Mouse (Mus musculus) cerebral cortex, adult 2 months (tissue): ENCODE measurements around the gene Eef1b2.

Source experiments
- WGBS: fragments of 180-500 bp; shearing (Covaris S2); methylation state at CpG from one replicate; pipeline ENCODE4 v1.1.7; 2018; 5-methylcytosine and 5-hydroxymethylcytosine counted together

The Eef1b2 gene

DNA sequence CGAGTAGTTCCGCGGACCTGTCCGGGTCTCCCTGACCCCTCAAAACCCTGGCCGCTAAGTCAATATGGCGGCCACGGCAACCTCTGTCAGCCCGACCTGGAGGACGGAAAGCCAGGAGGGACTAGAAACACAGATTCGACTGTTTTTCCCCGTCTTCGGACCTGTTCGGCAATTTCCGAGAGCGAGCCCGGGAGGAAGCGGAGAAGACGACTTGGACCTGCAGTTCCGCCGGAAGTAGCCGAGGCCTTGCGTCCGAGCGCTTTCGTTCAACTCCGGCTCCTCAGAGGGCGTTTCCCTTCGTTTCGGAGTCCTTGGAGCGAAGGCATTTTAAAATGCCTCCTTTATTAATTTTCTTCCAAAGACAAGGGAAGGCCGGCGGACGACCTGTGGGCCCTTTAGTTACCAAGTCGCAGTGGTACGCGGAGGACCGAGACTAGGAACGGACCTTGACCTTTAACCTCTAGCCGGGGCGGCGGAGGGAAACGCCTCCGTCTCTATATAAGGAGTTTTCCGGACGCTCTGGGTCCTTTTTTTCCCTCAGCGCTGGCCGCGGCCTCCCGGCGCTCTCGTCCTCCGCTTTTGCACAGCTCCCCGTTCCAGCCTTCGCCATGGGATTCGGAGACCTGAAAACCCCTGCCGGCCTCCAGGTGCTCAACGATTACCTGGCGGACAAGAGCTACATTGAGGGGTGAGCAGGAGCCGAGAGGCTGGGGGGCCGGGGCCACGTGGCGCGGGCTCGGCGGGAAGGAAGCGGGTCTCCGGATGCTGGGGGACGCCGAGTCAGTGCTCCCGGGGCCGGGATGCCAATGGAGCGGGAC is at the start of gene Eef1b2, which contains the start of gene Ndufs1:
Eef1b2 (plus strand) TSS at position 222 of the 818 bp plus-strand sequence.
Ndufs1 (minus strand) TSS at position 230 of the 818 bp plus-strand sequence.
- WGBS = under 1% methylated on average over 72 of the region's 72 CpGs

GRCm38 (mm10) chr1:63129273-63129672 is 47.4 kb upstream of the Eef1b2 start:
- WGBS = 47% methylated on average over 3 of the region's 3 CpGs

DNA sequence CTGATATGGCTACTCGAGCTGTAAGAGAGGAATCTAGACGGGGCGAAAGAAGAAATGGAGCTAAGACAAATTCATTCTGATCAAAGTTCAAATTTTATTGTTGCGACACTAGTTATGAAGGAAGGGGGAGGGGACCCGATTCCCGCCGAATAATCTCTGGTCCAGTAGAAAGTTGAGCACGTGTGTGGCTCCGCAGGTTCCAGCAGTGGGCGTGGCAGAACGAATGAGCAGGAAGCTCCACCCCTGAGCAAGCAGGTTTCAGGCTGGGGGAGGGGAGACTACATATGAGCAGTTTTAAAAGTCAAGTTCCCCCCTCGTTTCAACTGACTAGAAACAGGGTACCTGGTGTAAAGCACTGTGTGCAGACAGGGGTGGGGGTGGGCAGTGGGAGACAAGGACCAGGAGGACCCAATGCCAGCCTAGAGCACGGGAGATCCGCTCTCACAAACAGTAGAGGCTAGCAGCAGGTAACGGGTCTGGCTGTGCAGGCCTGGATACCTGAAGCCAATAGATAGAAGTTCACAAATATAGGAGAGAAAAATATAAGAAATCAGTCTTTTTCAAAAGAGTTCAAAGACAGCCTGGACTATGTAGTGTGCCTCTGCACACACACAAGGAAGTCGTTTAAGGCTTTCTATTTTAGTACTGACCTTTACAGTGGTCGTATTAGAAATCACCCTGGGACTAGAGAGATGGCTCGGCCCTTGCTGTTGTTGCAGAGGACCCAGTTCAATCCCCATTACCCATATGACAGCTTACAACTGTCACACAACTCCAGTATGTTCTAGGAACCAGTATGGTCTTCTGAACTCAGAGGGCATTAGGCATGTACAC is 46.6 kb upstream of the Eef1b2 start:
- 24% methylated on average over 18 of the region's 18 CpGs for WGBS

- WGBS = 88% methylated on average over 2 of the region's 2 CpGs
Measured at GRCm38 (mm10) chr1:63130883-63131282, 45.7 kb upstream of the Eef1b2 start.

GRCm38 (mm10) chr1:63131766-63132165 is 44.9 kb upstream of the Eef1b2 start:
- WGBS = 87% methylated on average over 11 of the region's 11 CpGs

- 83% methylated on average over 3 of the region's 3 CpGs for WGBS
Measured at GRCm38 (mm10) chr1:63134530-63134929, 42.1 kb upstream of the Eef1b2 start.

DNA sequence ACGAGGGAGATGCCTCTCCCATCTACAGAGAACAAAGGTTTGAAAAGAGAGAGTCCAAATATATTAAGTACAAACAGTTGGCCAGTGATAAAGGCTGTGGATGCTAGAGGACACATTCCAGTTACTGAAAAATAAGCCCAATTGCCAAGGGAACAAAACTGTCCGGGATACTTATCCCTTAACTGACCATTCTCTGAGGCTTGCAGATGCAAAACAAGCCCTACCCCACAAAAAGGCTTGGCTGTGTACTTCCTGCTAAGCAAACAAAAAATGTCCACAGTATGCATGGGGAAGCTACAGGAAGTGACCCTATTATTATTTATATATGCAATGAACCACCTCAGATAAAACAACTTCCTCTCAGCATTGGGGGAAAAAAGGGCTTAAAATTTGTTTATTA is 38.7 kb upstream of the Eef1b2 start:
- 75% methylated on average over 2 of the region's 2 CpGs for WGBS

DNA sequence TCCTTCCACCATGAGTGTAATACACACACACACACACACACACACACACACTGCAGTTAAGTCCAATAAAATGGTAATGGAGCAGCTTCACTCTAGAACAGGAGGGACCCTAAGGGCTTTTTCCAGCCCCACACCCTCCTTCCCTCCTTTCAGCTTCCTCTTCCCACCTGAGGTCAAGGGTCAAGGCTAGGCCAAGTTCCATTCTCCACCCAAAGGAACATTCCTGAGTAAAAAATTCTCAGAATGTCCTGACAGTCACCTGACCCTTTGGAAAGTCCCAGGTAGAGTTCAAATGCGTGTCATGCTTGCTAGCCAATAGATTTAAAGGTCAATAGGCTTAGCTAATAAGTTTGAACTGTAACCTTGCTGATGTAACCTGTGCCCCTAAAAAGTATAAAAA is 38.0 kb upstream of the Eef1b2 start:
- WGBS = 98% methylated on average over 1 of the region's 1 CpGs

GRCm38 (mm10) chr1:63140231-63140630 is 36.4 kb upstream of the Eef1b2 start:
- WGBS = 95% methylated on average over 13 of the region's 13 CpGs

GRCm38 (mm10) chr1:63168638-63169037 is 8.0 kb upstream of the Eef1b2 start:
- WGBS = 82% methylated on average over 2 of the region's 2 CpGs

DNA sequence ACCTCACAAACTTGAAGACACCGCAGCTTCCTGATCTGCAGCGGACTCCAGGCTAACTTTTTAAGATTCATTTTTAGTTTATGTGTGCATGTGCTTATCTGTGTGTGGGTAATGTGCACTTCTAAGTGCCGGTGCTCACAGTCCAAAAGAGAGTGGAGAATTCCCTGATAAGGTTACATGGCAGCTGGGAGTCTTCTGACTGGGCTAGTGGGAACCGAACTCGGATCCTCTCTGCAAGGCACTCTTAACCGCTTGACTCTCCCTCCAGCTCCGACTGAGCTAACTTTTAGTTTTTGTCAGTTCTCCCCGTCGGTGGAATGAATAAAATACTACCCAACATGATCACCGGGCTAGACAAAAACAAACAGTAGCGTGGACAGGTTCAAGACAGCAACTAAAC is 772 bp upstream of the Eef1b2 start:
- 7% methylated on average over 11 of the region's 11 CpGs for WGBS

DNA sequence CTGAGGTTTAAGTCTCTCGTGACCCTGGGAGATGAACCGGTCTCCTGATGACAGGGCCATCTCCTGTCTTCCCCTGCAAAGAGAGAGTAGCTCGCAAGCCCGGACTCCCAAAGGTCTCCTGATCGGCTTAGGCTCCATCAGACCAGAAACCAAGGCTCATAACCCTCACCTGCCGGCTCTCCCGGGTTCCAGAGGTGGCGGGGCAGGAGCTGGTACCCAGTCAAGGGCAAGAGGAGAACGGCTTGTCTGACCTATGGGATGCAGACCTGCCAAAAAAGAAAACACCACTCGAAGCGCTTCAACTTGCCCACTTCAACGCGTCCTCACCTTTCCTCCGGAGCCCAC is 394 bp upstream of the Eef1b2 start:
- under 1% methylated on average over 14 of the region's 14 CpGs for WGBS

GRCm38 (mm10) chr1:63178308-63178707 is 1.7 kb downstream of the Eef1b2 start:
- 74% methylated on average over 3 of the region's 3 CpGs for WGBS

GRCm38 (mm10) chr1:63180122-63180521 is 3.5 kb downstream of the Eef1b2 start:
- WGBS = 91% methylated on average over 4 of the region's 4 CpGs

GRCm38 (mm10) chr1:63180575-63180974 is 4.0 kb downstream of the Eef1b2 start:
- WGBS = 71% methylated on average over 4 of the region's 4 CpGs

DNA sequence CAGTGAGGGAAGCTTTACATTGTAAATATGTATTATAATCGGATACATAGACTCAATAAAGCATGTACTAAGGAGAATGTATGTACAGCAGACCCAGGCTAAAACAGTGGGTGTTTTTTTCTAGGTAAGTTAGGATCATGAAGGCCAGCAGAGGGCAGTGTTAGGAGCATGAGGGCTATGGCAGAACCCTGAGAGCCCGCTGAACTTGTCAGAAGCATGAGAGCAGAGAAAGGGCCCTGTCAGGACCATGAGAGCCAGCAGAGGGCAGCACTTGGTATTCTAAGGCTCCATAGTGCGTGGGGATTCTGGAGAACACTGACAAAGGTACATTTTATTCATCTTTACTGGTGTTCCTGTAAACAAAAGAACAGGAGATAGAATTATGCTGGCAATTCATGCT is 4.4 kb downstream of the Eef1b2 start:
- 8% methylated on average over 3 of the region's 3 CpGs for WGBS

GRCm38 (mm10) chr1:63181480-63181879 is 4.9 kb downstream of the Eef1b2 start:
- 95% methylated on average over 1 of the region's 1 CpGs for WGBS

DNA sequence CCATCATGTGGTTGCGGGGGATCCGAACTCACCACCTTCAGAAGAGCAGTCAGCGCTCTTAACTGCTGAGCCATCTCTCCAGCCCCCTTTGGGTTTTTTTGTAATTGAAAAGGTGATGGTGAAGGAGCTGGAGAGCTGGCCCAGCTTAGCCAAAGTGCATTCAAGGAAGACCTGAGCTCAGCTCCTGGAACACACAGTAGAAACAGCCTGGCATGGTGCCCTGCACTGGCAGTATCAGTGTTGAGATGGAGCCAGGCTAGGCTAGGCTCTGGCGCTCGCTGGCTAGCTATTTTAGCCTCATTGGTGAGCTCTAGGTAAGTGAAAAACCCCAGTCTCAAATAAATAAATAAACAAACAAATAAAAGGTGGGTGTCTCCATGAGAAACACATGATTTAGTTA is 5.6 kb downstream of the Eef1b2 start:
- 62% methylated on average over 5 of the region's 5 CpGs for WGBS

GRCm38 (mm10) chr1:63182636-63183270 is 6.1 kb downstream of the Eef1b2 start:
- 40% methylated on average over 10 of the region's 10 CpGs for WGBS

- WGBS = 96% methylated on average over 6 of the region's 6 CpGs
Measured at GRCm38 (mm10) chr1:63185430-63185829, 8.8 kb downstream of the Eef1b2 start.

- 78% methylated on average over 3 of the region's 3 CpGs for WGBS
Measured at GRCm38 (mm10) chr1:63188536-63188935, 11.9 kb downstream of the Eef1b2 start.

- WGBS = 25% methylated on average over 8 of the region's 8 CpGs
Measured at GRCm38 (mm10) chr1:63190851-63191250, 14.2 kb downstream of the Eef1b2 start.
